In genomic region chr5:137630602-137631001, GRCm38 (mm10) we compare ENCODE assay signal across 8 mouse cellular contexts. TPM values are rescaled to one million over a fixed set of nuclear protein-coding genes. Genes with fewer than 3 reads are reported as not detected.
DNase-seq lines count a peak whose midpoint lies in the region; ATAC-seq and TF ChIP-seq lines count a peak whose summit lies in the region.

No protein-coding gene starts in this region.

- peak; percentile 35 for DNase-seq in embryo, embryonic 10.5 days (ENCODE audit: low spot score)
- no peak for DNase-seq in embryo, embryonic 9.5 days (ENCODE audit: extremely low spot score)
- peak; percentile 59 to 82 for DNase-seq in kidney, postnatal 25 days
- no peak for DNase-seq in cerebellum, postnatal 14 days

- 29% methylated on average over 3 of the region's 3 CpGs for WGBS in heart, embryonic 16.5 days
- WGBS in midbrain, embryonic 12.5 days, result 54% methylated on average over 3 of the region's 3 CpGs

- peak overlapping the region; percentile 97 for H3K27ac ChIP-seq in bone marrow macrophage, adult 2 months (ENCODE audit: insufficient read depth, low read depth, low read length)
- peak overlapping the region; percentile 91 for H3K27ac ChIP-seq in heart, embryonic 16.5 days (ENCODE audit: low read length)
- peak overlapping the region; percentile 39; the same call in 1 of the 2 replicates for H3K27ac ChIP-seq in midbrain, embryonic 12.5 days (replicated peaks)

- peaks cover 25% of the 10 kb centered on the region for H3K4me1 ChIP-seq in bone marrow macrophage, adult 2 months (ENCODE audit: control insufficient read depth, insufficient read depth, low read length)
- H3K4me1 ChIP-seq in heart, embryonic 16.5 days (ENCODE audit: control insufficient read depth, insufficient read depth, low read length), result peaks cover 25% of the 10 kb centered on the region
- H3K4me1 ChIP-seq in midbrain, embryonic 12.5 days, result peaks cover 40% of the 10 kb centered on the region

- TF ChIP-seq CTCF in bone marrow macrophage, adult 2 months (IDR thresholded peaks at IDR 0.05; ENCODE audit: low read depth, low read length), result no peak

- H3K9ac ChIP-seq in heart, embryonic 16.5 days (ENCODE audit: low read length), result peak overlapping the region; percentile 89
- H3K9ac ChIP-seq in midbrain, embryonic 12.5 days (replicated peaks), result peak overlapping the region; percentile 77

- peaks cover 11% of the 10 kb centered on the region for H3K36me3 ChIP-seq in heart, embryonic 16.5 days (ENCODE audit: control insufficient read depth, insufficient read depth)
- peaks cover 24% of the 10 kb centered on the region for H3K36me3 ChIP-seq in midbrain, embryonic 12.5 days

- no peak for ATAC-seq in heart, embryonic 16.5 days (replicated peaks; ENCODE audit: extremely low read depth, insufficient read depth, low FRiP score)
- no peak for ATAC-seq in midbrain, embryonic 12.5 days (ENCODE audit: low FRiP score, low read depth)
- no peak for ATAC-seq in megakaryocyte-erythroid progenitor cell, adult 5-6 weeks (replicated peaks; ENCODE audit: low FRiP score, low TSS enrichment, poor library complexity, severe bottlenecking)

- peak overlapping the region; percentile 91 for H3K4me2 ChIP-seq in heart, embryonic 16.5 days (ENCODE audit: low read depth, low read length)
- H3K4me2 ChIP-seq in midbrain, embryonic 12.5 days (replicated peaks), result peak overlapping the region; percentile 90

- peak overlapping the region; percentile 95 for H3K4me3 ChIP-seq in bone marrow macrophage, adult 2 months (ENCODE audit: insufficient read depth, low read length)
- peak overlapping the region; percentile 84 for H3K4me3 ChIP-seq in heart, embryonic 16.5 days (ENCODE audit: low read length)
- peak overlapping the region; percentile 71 for H3K4me3 ChIP-seq in midbrain, embryonic 12.5 days

- TF ChIP-seq POLR2A in bone marrow macrophage, adult 2 months (IDR thresholded peaks at IDR 0.05; ENCODE audit: borderline replicate concordance, low read depth, low read length), result no peak

- no peaks in the 10 kb centered on the region for H3K9me3 ChIP-seq in heart, embryonic 16.5 days (replicated peaks; ENCODE audit: control insufficient read depth, low read length)
- H3K9me3 ChIP-seq in midbrain, embryonic 12.5 days, result no peaks in the 10 kb centered on the region

- no peaks in the 10 kb centered on the region for H3K27me3 ChIP-seq in heart, embryonic 16.5 days (ENCODE audit: control insufficient read depth, insufficient read depth, low read length)
- no peaks in the 10 kb centered on the region for H3K27me3 ChIP-seq in midbrain, embryonic 12.5 days

RNA-seq across cellular contexts. Expression of gene Gm20605, which starts 1.6 kb away (rescaled TPM):
- polyA plus RNA-seq in bone marrow macrophage, adult 2 months (2012; ENCODE audit: insufficient read depth, insufficient read length, missing spikeins), result 37.5 and 42.1 TPM in 2 replicates
- polyA plus RNA-seq in heart, embryonic 16.5 days (2015; fragmentation: Nextera tagmentation; extraction: Ambion mirVana), result 9.1 and 12.5 TPM in 2 replicates
- 10.7 and 12.9 TPM in 2 replicates for polyA plus RNA-seq in midbrain, embryonic 12.5 days (2016; fragmentation: Nextera tagmentation; extraction: Ambion mirVana)
- total RNA-seq in megakaryocyte-erythroid progenitor cell, adult 5-6 weeks (2014; fragmentation: Nextera tagmentation), result 19.5 and 22.4 TPM in 2 replicates
- 2.8 and 3.1 TPM in 2 replicates for total RNA-seq in megakaryocyte-erythroid progenitor cell, adult 5-6 weeks (2017)

RNA-seq across cellular contexts. Expression of gene Lrch4, which starts 1.7 kb away (rescaled TPM):
- 209 and 221 TPM in 2 replicates for polyA plus RNA-seq in bone marrow macrophage, adult 2 months (2012; ENCODE audit: insufficient read depth, insufficient read length, missing spikeins)
- polyA plus RNA-seq in heart, embryonic 16.5 days (2015; fragmentation: Nextera tagmentation; extraction: Ambion mirVana), result 24.8 and 31.1 TPM in 2 replicates
- polyA plus RNA-seq in midbrain, embryonic 12.5 days (2016; fragmentation: Nextera tagmentation; extraction: Ambion mirVana), result 31.3 and 33.5 TPM in 2 replicates
- total RNA-seq in megakaryocyte-erythroid progenitor cell, adult 5-6 weeks (2014; fragmentation: Nextera tagmentation), result 56.4 and 79.5 TPM in 2 replicates
- total RNA-seq in megakaryocyte-erythroid progenitor cell, adult 5-6 weeks (2017), result 13.9 and 14.7 TPM in 2 replicates

RNA-seq across cellular contexts. Expression of gene Fbxo24, which starts 1.8 kb away (rescaled TPM):
- not detected in 2 replicates for polyA plus RNA-seq in bone marrow macrophage, adult 2 months (2012; ENCODE audit: insufficient read depth, insufficient read length, missing spikeins)
- polyA plus RNA-seq in heart, embryonic 16.5 days (2015; fragmentation: Nextera tagmentation; extraction: Ambion mirVana), result 0.12 and 0.39 TPM in 2 replicates
- polyA plus RNA-seq in midbrain, embryonic 12.5 days (2016; fragmentation: Nextera tagmentation; extraction: Ambion mirVana), result 0.23 and 0.24 TPM in 2 replicates
- not detected in 2 replicates for total RNA-seq in megakaryocyte-erythroid progenitor cell, adult 5-6 weeks (2014; fragmentation: Nextera tagmentation)
- total RNA-seq in megakaryocyte-erythroid progenitor cell, adult 5-6 weeks (2017), result not detected in 2 replicates

RNA-seq across cellular contexts. Expression of gene Sap25, which starts 10.5 kb away (rescaled TPM):
- polyA plus RNA-seq in bone marrow macrophage, adult 2 months (2012; ENCODE audit: insufficient read depth, insufficient read length, missing spikeins), result 107 and 128 TPM in 2 replicates
- polyA plus RNA-seq in heart, embryonic 16.5 days (2015; fragmentation: Nextera tagmentation; extraction: Ambion mirVana), result 6.2 and 6.3 TPM in 2 replicates
- 8.1 and 10.7 TPM in 2 replicates for polyA plus RNA-seq in midbrain, embryonic 12.5 days (2016; fragmentation: Nextera tagmentation; extraction: Ambion mirVana)
- total RNA-seq in megakaryocyte-erythroid progenitor cell, adult 5-6 weeks (2014; fragmentation: Nextera tagmentation), result 45.8 and 69.9 TPM in 2 replicates
- total RNA-seq in megakaryocyte-erythroid progenitor cell, adult 5-6 weeks (2017), result 10.0 and 12.9 TPM in 2 replicates

RNA-seq across cellular contexts. Expression of gene Irs3, which starts 14.9 kb away (rescaled TPM):
- not detected in 2 replicates for polyA plus RNA-seq in bone marrow macrophage, adult 2 months (2012; ENCODE audit: insufficient read depth, insufficient read length, missing spikeins)
- polyA plus RNA-seq in heart, embryonic 16.5 days (2015; fragmentation: Nextera tagmentation; extraction: Ambion mirVana), result 0.20 and 0.21 TPM in 2 replicates
- polyA plus RNA-seq in midbrain, embryonic 12.5 days (2016; fragmentation: Nextera tagmentation; extraction: Ambion mirVana), result 0.14 and 0.29 TPM in 2 replicates
- not detected in 2 replicates for total RNA-seq in megakaryocyte-erythroid progenitor cell, adult 5-6 weeks (2014; fragmentation: Nextera tagmentation)
- 0.80 TPM in 1 of 2 replicates, not detected in the other for total RNA-seq in megakaryocyte-erythroid progenitor cell, adult 5-6 weeks (2017)

Comparison
In these comparisons a context has a peak if more than half of its experiments do, and no peak if none do; other contexts are left out.
1. DNase-seq: peak in embryo, embryonic 10.5 days (single experiment) and kidney, postnatal 25 days (2 of 2); none in embryo, embryonic 9.5 days (single experiment) and cerebellum, postnatal 14 days (0 of 2).
2. H3K27ac ChIP-seq: peak in every context shown above with its lines; median percentile 97 in bone marrow macrophage, adult 2 months; 91 in heart, embryonic 16.5 days; 39 in midbrain, embryonic 12.5 days.
3. Peak in every context shown above with its lines, with median percentiles within 50 percentile points of each other: H3K4me3 ChIP-seq.